Mouse (Mus musculus) urinary bladder, adult 2 months (tissue): Measurements from ENCODE around the gene Rinl. TPM values are rescaled to one million over a fixed set of nuclear protein-coding genes. Genes with fewer than 3 reads are reported as not detected.

Experiments used
- DNase-seq: peaks from one replicate; pipeline ENCODE4 v3.0.0; 2022; ENCODE audit warnings: low spot score
- polyA plus RNA-seq: library from polyadenylated mRNA; depleted of rRNA; stranded (reverse); fragments of >200 nt; gene quantifications from 2 replicates; pipeline ENCODE4 v1.2.3, GENCODE M21; 2012

Rinl gene
- polyA plus RNA-seq, 1 experiment = 2.6 TPM

- DNase-seq = no peak
Observed at GRCm38 (mm10) chr7:28780857-28781256, 7.9 kb upstream of the Rinl start.

GRCm38 (mm10) chr7:28781261-28781663 is 7.5 kb upstream of the Rinl start:
- no peak for DNase-seq

GRCm38 (mm10) chr7:28785161-28785560 is 3.6 kb upstream of the Rinl start:
- DNase-seq = no peak

GRCm38 (mm10) chr7:28787884-28788283 is 885 bp upstream of the Rinl start:
- DNase-seq = no peak

- no peak for DNase-seq
Observed at GRCm38 (mm10) chr7:28789235-28789634, 466 bp downstream of the Rinl start.

GRCm38 (mm10) chr7:28790066-28790806 is 1.5 kb downstream of the Rinl start:
- DNase-seq = no peak

- no peak for DNase-seq
Observed at GRCm38 (mm10) chr7:28791706-28792105, 2.9 kb downstream of the Rinl start.

GRCm38 (mm10) chr7:28792391-28793185 is 3.8 kb downstream of the Rinl start:
- no peak for DNase-seq

GRCm38 (mm10) chr7:28793834-28794233 is 5.1 kb downstream of the Rinl start:
- DNase-seq = no peak

- DNase-seq = no peak
Observed at GRCm38 (mm10) chr7:28794496-28794895, 5.7 kb downstream of the Rinl start.

- DNase-seq = no peak
Observed at GRCm38 (mm10) chr7:28795832-28796231, 7.1 kb downstream of the Rinl start.

- DNase-seq = peak; percentile 80
Observed at GRCm38 (mm10) chr7:28796562-28796975, 7.8 kb downstream of the Rinl start.

GRCm38 (mm10) chr7:28799994-28800393 is 11.2 kb downstream of the Rinl start:
- no peak for DNase-seq

GRCm38 (mm10) chr7:28801451-28801850 is 12.7 kb downstream of the Rinl start:
- no peak for DNase-seq

GRCm38 (mm10) chr7:28801901-28802670 is 13.3 kb downstream of the Rinl start:
- DNase-seq = no peak

GRCm38 (mm10) chr7:28802846-28803588 is 14.2 kb downstream of the Rinl start:
- no peak for DNase-seq

- no peak for DNase-seq
Observed at GRCm38 (mm10) chr7:28803756-28804155, 15.0 kb downstream of the Rinl start.

GRCm38 (mm10) chr7:28806869-28807268 is 18.1 kb downstream of the Rinl start:
- DNase-seq = no peak

- peak; percentile 35 for DNase-seq
Observed at GRCm38 (mm10) chr7:28807641-28808220, 19.0 kb downstream of the Rinl start.

GRCm38 (mm10) chr7:28808221-28808941 is 19.6 kb downstream of the Rinl start, which contains the start of gene Hnrnpl:
TSS of gene Hnrnpl (plus strand) at chr7:28808541.
- no peak for DNase-seq
